Mouse (Mus musculus): ENCODE data around the gene Tmem246. TPM values are rescaled to one million over a fixed set of nuclear protein-coding genes. Genes with fewer than 3 reads are reported as not detected.

The Tmem246 gene
- polyA plus RNA-seq, 1 experiment, result 0.24 TPM

DNA sequence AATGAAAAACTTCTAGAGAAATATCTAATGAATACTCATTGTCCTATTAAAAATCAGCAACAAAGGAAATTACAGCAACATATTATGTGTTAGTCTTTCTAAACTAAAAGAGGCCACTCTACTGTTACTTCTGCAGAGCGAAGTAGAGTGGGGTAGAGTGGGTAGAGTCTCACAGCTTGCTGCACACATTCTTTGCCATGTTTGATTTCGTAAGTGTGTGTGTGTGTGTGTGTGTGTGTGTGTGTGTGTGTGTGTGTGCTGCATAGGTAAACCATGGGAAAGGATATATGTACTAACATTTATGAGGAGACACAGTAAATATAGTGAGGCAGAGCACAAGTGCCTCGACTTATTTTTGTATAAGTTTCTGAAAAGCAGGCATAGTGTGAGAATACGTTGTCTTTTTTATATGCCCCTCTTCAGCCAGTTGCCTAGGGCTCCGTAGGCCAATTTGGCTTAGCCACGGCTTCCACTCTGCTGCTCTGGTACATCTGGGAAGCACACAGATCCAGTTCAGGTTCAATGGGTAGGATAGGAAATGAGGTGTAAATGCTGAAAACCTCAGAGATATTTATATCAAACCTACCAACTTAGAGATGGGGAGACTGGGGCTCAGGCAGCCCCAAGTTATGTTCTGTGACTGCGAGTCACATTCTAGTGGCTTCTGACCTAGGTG is 50.0 kb downstream of the Tmem246 start:
- H3K4me3 ChIP-seq (ENCODE audit: insufficient read depth, low read length), result no peak overlapping the region
- no peaks in the 10 kb centered on the region for H3K4me1 ChIP-seq (ENCODE audit: control insufficient read depth, insufficient read depth, low read length)
- H3K27ac ChIP-seq (ENCODE audit: insufficient read depth, low read depth, low read length), result no peak overlapping the region
- no peak for TF ChIP-seq CTCF (IDR thresholded peaks at IDR 0.05; ENCODE audit: low read depth, low read length)
- no peak for TF ChIP-seq POLR2A (IDR thresholded peaks at IDR 0.05; ENCODE audit: borderline replicate concordance, low read depth, low read length)

DNA sequence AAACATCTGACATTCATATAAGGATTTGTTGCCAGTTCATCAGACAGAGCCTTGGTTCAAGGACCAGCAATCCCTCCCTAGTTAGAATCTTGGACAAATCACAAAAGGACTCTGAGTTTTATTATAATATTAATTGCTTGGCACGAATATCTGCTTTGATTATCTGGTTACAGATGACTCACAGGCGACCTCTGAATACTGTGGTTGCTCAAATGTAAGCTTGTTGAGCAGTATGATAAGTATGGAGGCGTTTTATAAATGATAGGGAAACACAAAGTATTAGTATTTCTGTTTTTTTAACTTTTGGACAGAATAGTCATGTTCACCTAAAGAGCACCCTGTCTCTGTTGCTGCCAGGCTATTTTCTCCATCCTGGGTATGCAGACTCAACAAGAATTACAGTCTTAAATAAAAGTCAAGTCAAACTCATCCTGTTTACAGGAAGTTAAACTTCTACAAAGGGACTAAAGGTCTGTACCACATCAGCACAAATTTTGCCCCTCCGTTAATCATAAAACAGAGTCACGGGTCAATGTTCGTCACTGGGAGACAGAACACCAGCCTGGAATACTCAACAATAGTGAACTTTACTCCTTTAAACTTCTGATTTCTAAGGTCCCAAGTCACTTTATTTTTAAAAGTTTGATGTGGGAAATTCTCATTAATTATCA is 50.7 kb downstream of the Tmem246 start:
- TF ChIP-seq CTCF (IDR thresholded peaks at IDR 0.05; ENCODE audit: low read depth, low read length), result no peak
- no peak for TF ChIP-seq POLR2A (IDR thresholded peaks at IDR 0.05; ENCODE audit: borderline replicate concordance, low read depth, low read length)

DNA sequence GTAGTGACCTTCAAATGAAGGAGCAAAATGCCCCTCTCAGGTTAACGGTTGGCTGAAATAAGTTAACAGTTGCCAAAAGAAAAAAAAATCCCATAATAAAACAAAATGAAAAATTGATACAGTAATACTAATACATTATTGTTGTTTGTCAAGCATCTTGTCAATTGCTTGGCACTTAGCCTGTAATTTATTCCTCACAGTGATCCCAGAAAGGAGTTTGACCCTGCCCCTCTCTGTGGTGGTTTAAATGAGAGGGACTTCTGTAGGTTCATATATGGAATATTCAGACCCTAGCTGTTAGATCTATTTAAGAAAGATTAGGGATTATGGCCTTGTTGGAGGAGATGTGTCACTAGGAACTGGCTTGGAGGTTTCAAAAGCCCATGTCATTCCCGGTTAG is 51.6 kb downstream of the Tmem246 start:
- TF ChIP-seq POLR2A (IDR thresholded peaks at IDR 0.05; ENCODE audit: borderline replicate concordance, low read depth, low read length) (no peak), CTCF (IDR thresholded peaks at IDR 0.05; ENCODE audit: low read depth, low read length) (no peak)
- H3K4me1 ChIP-seq (ENCODE audit: control insufficient read depth, insufficient read depth, low read length), result no peaks in the 10 kb centered on the region
- no peak overlapping the region for H3K27ac ChIP-seq (ENCODE audit: insufficient read depth, low read depth, low read length)
- no peak overlapping the region for H3K4me3 ChIP-seq (ENCODE audit: insufficient read depth, low read length)

More for the DNA sequence above, 50.7 kb downstream of the Tmem246 start:
- H3K4me3 ChIP-seq (ENCODE audit: insufficient read depth, low read length), result no peak overlapping the region
- H3K4me1 ChIP-seq (ENCODE audit: control insufficient read depth, insufficient read depth, low read length), result no peaks in the 10 kb centered on the region
- no peak overlapping the region for H3K27ac ChIP-seq (ENCODE audit: insufficient read depth, low read depth, low read length)

DNA sequence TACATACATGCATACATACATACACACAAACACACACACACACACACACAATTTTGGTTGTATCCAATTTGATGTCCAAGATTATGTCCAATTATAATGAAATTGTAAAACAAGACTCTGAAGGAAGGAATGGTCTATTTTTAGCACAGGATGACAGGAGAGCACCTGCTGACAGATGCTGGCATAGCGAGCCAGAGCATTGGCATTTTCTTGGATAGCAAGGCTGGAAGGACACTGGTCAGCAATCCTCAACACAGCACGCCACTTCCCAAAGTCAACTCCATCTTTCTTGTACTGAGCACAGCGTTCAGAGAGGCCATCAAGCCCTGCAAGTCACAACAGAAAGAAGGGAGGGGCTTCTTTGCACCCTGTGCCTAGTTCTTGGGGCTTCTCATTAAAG is 56.7 kb downstream of the Tmem246 start:
- H3K4me1 ChIP-seq (ENCODE audit: control insufficient read depth, insufficient read depth, low read length), result no peaks in the 10 kb centered on the region
- TF ChIP-seq POLR2A (IDR thresholded peaks at IDR 0.05; ENCODE audit: borderline replicate concordance, low read depth, low read length) (no peak), CTCF (IDR thresholded peaks at IDR 0.05; ENCODE audit: low read depth, low read length) (no peak)
- H3K4me3 ChIP-seq (ENCODE audit: insufficient read depth, low read length), result no peak overlapping the region
- no peak overlapping the region for H3K27ac ChIP-seq (ENCODE audit: insufficient read depth, low read depth, low read length)

DNA sequence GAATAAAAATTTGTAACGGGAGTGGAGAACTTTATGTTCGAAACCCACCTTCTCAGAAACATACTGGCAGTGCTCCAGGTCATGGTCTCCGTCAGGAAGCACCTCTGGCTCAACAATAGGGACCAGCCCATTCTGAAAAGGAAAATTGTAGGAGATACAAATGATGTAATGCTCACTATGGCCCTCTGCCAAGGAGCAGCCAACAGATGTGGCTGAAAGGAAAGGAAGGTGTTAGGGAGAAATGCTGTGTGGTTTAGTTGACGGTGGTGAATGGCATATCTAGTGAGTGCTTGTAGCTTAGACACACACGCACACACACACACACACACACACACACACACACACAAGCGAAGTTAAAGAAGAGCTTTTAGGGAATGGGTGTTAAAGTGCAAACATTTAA is 58.0 kb downstream of the Tmem246 start:
- no peak overlapping the region for H3K27ac ChIP-seq (ENCODE audit: insufficient read depth, low read depth, low read length)

DNA sequence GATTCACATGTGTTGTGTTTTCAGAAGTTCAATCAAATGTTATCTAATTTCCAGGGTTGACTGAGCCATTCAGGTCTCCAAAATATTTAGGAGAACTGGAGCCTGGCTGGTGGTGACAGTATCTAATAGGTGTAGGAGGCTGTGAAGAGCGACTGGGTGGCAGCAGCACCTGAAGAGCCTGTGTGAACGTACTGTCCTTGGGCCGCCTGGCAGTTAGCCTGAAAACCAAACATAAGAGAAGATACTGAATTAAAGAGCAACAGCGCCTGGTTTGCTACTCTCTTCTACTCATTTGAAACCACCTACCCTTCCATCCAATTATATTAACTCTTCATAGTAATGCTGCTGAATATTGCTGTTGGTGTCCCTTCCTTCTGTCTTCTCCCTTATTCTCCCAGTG is 61.0 kb downstream of the Tmem246 start:
- H3K27ac ChIP-seq (ENCODE audit: insufficient read depth, low read depth, low read length), result no peak overlapping the region
- TF ChIP-seq POLR2A (IDR thresholded peaks at IDR 0.05; ENCODE audit: borderline replicate concordance, low read depth, low read length), result no peak
- TF ChIP-seq CTCF (IDR thresholded peaks at IDR 0.05; ENCODE audit: low read depth, low read length), result no peak
- H3K4me3 ChIP-seq (ENCODE audit: insufficient read depth, low read length), result no peak overlapping the region
- H3K4me1 ChIP-seq (ENCODE audit: control insufficient read depth, insufficient read depth, low read length), result no peaks in the 10 kb centered on the region

More for the DNA sequence above, 58.0 kb downstream of the Tmem246 start:
- H3K4me3 ChIP-seq (ENCODE audit: insufficient read depth, low read length), result no peak overlapping the region
- no peaks in the 10 kb centered on the region for H3K4me1 ChIP-seq (ENCODE audit: control insufficient read depth, insufficient read depth, low read length)
- TF ChIP-seq CTCF (IDR thresholded peaks at IDR 0.05; ENCODE audit: low read depth, low read length) (no peak), POLR2A (IDR thresholded peaks at IDR 0.05; ENCODE audit: borderline replicate concordance, low read depth, low read length) (no peak)

DNA sequence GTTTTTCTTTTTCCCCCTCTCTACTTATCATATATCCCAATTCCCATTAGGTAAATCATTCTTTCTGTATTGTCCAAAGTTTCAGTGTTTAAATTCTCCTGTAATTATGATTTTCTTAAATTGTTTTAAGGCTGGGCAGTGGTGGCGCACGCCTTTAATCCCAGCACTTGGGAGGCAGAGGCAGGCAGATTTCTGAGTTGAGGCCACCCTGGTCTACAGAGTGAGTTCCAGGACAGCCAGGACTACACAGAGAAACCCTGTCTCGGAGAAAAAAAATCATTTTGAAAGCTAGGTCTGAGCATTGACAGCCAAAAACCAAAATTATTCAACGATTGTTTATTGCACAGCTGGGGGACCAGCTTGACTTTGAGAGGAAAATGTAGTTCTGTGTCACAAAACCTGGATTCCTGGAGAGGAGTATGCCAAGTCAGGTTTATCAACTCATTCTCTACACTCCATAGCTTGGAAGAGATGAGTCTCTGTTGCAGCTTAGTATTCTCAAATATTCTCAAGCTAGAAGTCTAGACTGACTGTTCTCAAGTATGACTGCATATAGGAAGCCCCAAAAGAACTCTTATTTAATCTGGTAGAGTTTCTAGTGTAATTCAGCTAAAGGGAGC is 61.9 kb downstream of the Tmem246 start:
- Histone ChIP-seq H3K4me3 (ENCODE audit: insufficient read depth, low read length) (no peak overlapping the region), H3K4me1 (ENCODE audit: control insufficient read depth, insufficient read depth, low read length) (no peaks in the 10 kb centered on the region), H3K27ac (ENCODE audit: insufficient read depth, low read depth, low read length) (no peak overlapping the region)
- TF ChIP-seq POLR2A (IDR thresholded peaks at IDR 0.05; ENCODE audit: borderline replicate concordance, low read depth, low read length), result no peak
- no peak for TF ChIP-seq CTCF (IDR thresholded peaks at IDR 0.05; ENCODE audit: low read depth, low read length)

DNA sequence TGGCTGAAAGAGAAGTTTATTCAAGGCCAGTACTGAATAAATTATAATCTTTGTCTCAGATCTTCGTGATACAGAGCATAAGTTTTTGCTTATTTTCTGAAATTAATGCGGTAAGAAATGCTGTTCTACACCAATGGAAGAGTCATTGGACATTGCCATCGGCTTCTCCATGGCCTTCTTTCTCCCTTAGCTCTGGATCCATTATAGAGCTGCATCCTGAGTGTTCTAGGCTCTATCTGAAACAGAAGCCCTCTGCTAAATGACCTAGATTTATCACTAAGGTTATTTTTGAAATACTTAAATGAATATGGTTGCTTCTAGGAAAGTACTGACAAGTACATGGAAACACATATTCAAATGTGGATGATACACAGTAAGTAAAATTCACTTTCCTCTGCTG is 62.6 kb downstream of the Tmem246 start:
- no peak overlapping the region for H3K27ac ChIP-seq (ENCODE audit: insufficient read depth, low read depth, low read length)
- TF ChIP-seq POLR2A (IDR thresholded peaks at IDR 0.05; ENCODE audit: borderline replicate concordance, low read depth, low read length), result no peak
- TF ChIP-seq CTCF (IDR thresholded peaks at IDR 0.05; ENCODE audit: low read depth, low read length), result no peak
- H3K4me1 ChIP-seq (ENCODE audit: control insufficient read depth, insufficient read depth, low read length), result no peaks in the 10 kb centered on the region
- H3K4me3 ChIP-seq (ENCODE audit: insufficient read depth, low read length), result no peak overlapping the region

Other genes starting within 250 kb of the Tmem246 start
- gene Acnat2, start 189.7 kb downstream of the Tmem246 start, polyA plus RNA-seq (2012; ENCODE audit: insufficient read depth, insufficient read length, missing spikeins), result not detected in 2 replicates
- gene Acnat1, start 124.0 kb downstream of the Tmem246 start, polyA plus RNA-seq (2012; ENCODE audit: insufficient read depth, insufficient read length, missing spikeins), result not detected in 2 replicates
- not detected in 2 replicates for gene Baat, start 91.3 kb downstream of the Tmem246 start, polyA plus RNA-seq (2012; ENCODE audit: insufficient read depth, insufficient read length, missing spikeins)
- 17.9 and 20.3 TPM in 2 replicates for gene Mrpl50, start 76.8 kb downstream of the Tmem246 start, polyA plus RNA-seq (2012; ENCODE audit: insufficient read depth, insufficient read length, missing spikeins)
- 4.3 and 5.5 TPM in 2 replicates for gene Zfp189, start 76.7 kb downstream of the Tmem246 start, polyA plus RNA-seq (2012; ENCODE audit: insufficient read depth, insufficient read length, missing spikeins)
- not detected in 2 replicates for gene Aldob, start 48.3 kb downstream of the Tmem246 start, polyA plus RNA-seq (2012; ENCODE audit: insufficient read depth, insufficient read length, missing spikeins)
- 46.9 and 49.5 TPM in 2 replicates for gene Rnf20, start 34.1 kb upstream of the Tmem246 start, polyA plus RNA-seq (2012; ENCODE audit: insufficient read depth, insufficient read length, missing spikeins)
- not detected in 2 replicates for gene Ppp3r2, start 84.1 kb upstream of the Tmem246 start, polyA plus RNA-seq (2012; ENCODE audit: insufficient read depth, insufficient read length, missing spikeins)
- not detected in 2 replicates for gene Grin3a, start 247.9 kb upstream of the Tmem246 start, polyA plus RNA-seq (2012; ENCODE audit: insufficient read depth, insufficient read length, missing spikeins)